Comparison of ENCODE assay signal across 8 mouse cellular contexts in genomic region chr14:25068430-25068829, GRCm38 (mm10).
A peak's percentile ranks its signal among the peaks of the same experiment; 100 is the strongest.
DNase-seq lines count a peak whose midpoint lies in the region; ATAC-seq and TF ChIP-seq lines count a peak whose summit lies in the region.

No protein-coding gene starts in this region.

- no peak overlapping the region for H3K4me2 ChIP-seq in hindbrain, embryonic 16.5 days (ENCODE audit: low read length)
- H3K4me2 ChIP-seq in liver, postnatal 0 days (ENCODE audit: low read depth, low read length), result no peak overlapping the region; the same call in 1 of the 2 replicates

- ATAC-seq in cerebellum, adult (ENCODE audit: insufficient number of reproducible peaks, low FRiP score, low TSS enrichment), result no peak
- ATAC-seq in hindbrain, embryonic 16.5 days, result peak; percentile 63; the same call in 1 of the 2 replicates
- peak; percentile 77 for ATAC-seq in liver, postnatal 0 days
- ATAC-seq in erythroblast, adult 5-6 weeks (replicated peaks; ENCODE audit: low FRiP score, poor library complexity, severe bottlenecking), result no peak

- no peak for TF ChIP-seq EP300 in liver, postnatal 0 days (IDR thresholded peaks at IDR 0.05; ENCODE audit: low read depth)

- H3K9me3 ChIP-seq in hindbrain, embryonic 16.5 days (ENCODE audit: control insufficient read depth, low read length), result no peaks in the 10 kb centered on the region
- no peaks in the 10 kb centered on the region for H3K9me3 ChIP-seq in liver, postnatal 0 days (ENCODE audit: low read length)

- DNase-seq in cerebellum, adult 18-20 months, result peak; percentile 19 to 27
- peak; percentile 97 for DNase-seq in MN1 (ENCODE audit: low spot score)
- DNase-seq in liver, postnatal 0 days, result peak; percentile 49
- DNase-seq in thymus, adult 2 months, result no peak
- DNase-seq in gastrocnemius, postnatal 14 days, result no peak

- no peak overlapping the region for H3K27ac ChIP-seq in hindbrain, embryonic 16.5 days (ENCODE audit: low read depth, low read length)
- H3K27ac ChIP-seq in liver, postnatal 0 days (ENCODE audit: low read depth), result no peak overlapping the region
- H3K27ac ChIP-seq in thymus, adult 2 months (ENCODE audit: control insufficient read depth, insufficient read depth, low read length), result no peak overlapping the region

- WGBS in hindbrain, embryonic 16.5 days, result 27% methylated on average over 8 of the region's 8 CpGs
- 45% methylated on average over 8 of the region's 8 CpGs for WGBS in liver, postnatal 0 days (ENCODE audit: insufficient replicate concordance)
- WGBS in thymus, adult 2 months, result 85% methylated on average over 8 of the region's 8 CpGs

- no peak overlapping the region for H3K9ac ChIP-seq in hindbrain, embryonic 16.5 days (ENCODE audit: low read depth, low read length)
- H3K9ac ChIP-seq in liver, postnatal 0 days (replicated peaks), result no peak overlapping the region

- H3K4me3 ChIP-seq in hindbrain, embryonic 16.5 days (ENCODE audit: low read length), result no peak overlapping the region
- H3K4me3 ChIP-seq in liver, postnatal 0 days (ENCODE audit: low read depth, low read length), result no peak overlapping the region
- H3K4me3 ChIP-seq in thymus, adult 2 months (ENCODE audit: control insufficient read depth, insufficient read depth, low read length), result no peak overlapping the region

- TF ChIP-seq POLR2A in thymus, adult 2 months (IDR thresholded peaks at IDR 0.05; ENCODE audit: control insufficient read depth, extremely low read depth, insufficient read depth, low read length, poor library complexity), result no peak

- H3K4me1 ChIP-seq in hindbrain, embryonic 16.5 days (ENCODE audit: control insufficient read depth, insufficient read depth, low read depth, low read length), result peaks cover 17% of the 10 kb centered on the region
- H3K4me1 ChIP-seq in liver, postnatal 0 days (ENCODE audit: insufficient read depth), result peaks cover 4% of the 10 kb centered on the region; the same call in 1 of the 2 replicates
- peaks cover 19% of the 10 kb centered on the region for H3K4me1 ChIP-seq in thymus, adult 2 months (replicated peaks; ENCODE audit: control insufficient read depth, insufficient read depth, low read length)

- H3K36me3 ChIP-seq in hindbrain, embryonic 16.5 days (ENCODE audit: control insufficient read depth, insufficient read depth, low read length), result no peaks in the 10 kb centered on the region
- H3K36me3 ChIP-seq in liver, postnatal 0 days (replicated peaks; ENCODE audit: insufficient read depth, low read length), result no peaks in the 10 kb centered on the region
- H3K36me3 ChIP-seq in thymus, adult 2 months (ENCODE audit: control insufficient read depth, insufficient read depth, low read length), result no peaks in the 10 kb centered on the region

- intact Hi-C loops in gastrocnemius, postnatal 14 days (cut with DNase I; ENCODE audit: low total_unique reads), result no loop called here

- TF ChIP-seq CTCF in liver, postnatal 0 days (IDR thresholded peaks at IDR 0.05; ENCODE audit: low read depth), result no peak
- TF ChIP-seq CTCF in thymus, adult 2 months (IDR thresholded peaks at IDR 0.05; ENCODE audit: borderline replicate concordance, control insufficient read depth, extremely low read depth, insufficient read depth, low read length, poor library complexity), result no peak

- no peaks in the 10 kb centered on the region for H3K27me3 ChIP-seq in hindbrain, embryonic 16.5 days (replicated peaks; ENCODE audit: control insufficient read depth, insufficient read depth, low read length)
- peaks cover 11% of the 10 kb centered on the region for H3K27me3 ChIP-seq in liver, postnatal 0 days (ENCODE audit: insufficient read depth, low read length)
- no peaks in the 10 kb centered on the region for H3K27me3 ChIP-seq in thymus, adult 2 months (ENCODE audit: control insufficient read depth, insufficient read depth, low read length)

Comparison
In these comparisons a context has a peak if more than half of its experiments do, and no peak if none do; other contexts are left out.
1. DNase-seq: peak in cerebellum, adult 18-20 months (2 of 2), MN1 (single experiment) and liver, postnatal 0 days (single experiment); none in thymus, adult 2 months (single experiment) and gastrocnemius, postnatal 14 days (single experiment).
2. ATAC-seq: peak in hindbrain, embryonic 16.5 days (single experiment) and liver, postnatal 0 days (single experiment); none in cerebellum, adult (single experiment) and erythroblast, adult 5-6 weeks (single experiment).